21 mouse cellular contexts compared by ENCODE assay signal in the genomic region with DNA sequence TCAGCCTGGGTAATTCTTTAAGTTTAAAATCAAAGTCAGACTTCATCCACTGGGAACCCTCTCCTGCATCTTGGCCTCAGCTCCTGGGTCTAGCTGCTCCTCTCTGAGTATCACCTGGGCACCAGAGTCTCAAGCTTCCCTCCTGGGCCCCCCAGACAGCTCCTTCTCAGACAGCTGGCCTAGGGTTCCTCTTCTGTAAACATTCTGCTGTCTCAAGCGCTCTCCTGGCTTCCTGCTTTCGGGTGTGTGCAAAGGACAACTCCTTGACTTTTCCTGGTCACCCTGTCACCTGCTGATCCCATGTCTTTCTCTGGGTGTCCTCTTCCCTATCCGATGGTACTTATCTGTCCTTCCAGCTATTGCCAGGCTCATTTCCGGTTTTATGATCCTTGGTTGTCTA.
"Had no signal": no experiment of that assay in that cellular context is flagged by ENCODE, and none has a peak within 500 bp of the region (broad histone marks: within the 10 kb centered on the region; RNA-seq: fewer than 3 reads in every experiment).

No protein-coding gene starts in this region.

- H3K9me3 ChIP-seq: heart, embryonic 15.5 days; hindbrain, embryonic 13.5 days; hindbrain, embryonic 15.5 days; limb, embryonic 15.5 days; liver, embryonic 12.5 days had no signal

- H3K27ac ChIP-seq: heart, embryonic 13.5 days; heart, embryonic 15.5 days; hindbrain, embryonic 13.5 days; hindbrain, embryonic 15.5 days; hindbrain, postnatal 0 days; limb, embryonic 13.5 days; limb, embryonic 15.5 days; liver, embryonic 12.5 days; liver, embryonic 14.5 days had no signal

- ATAC-seq: hindbrain, postnatal 0 days; liver, embryonic 12.5 days had no signal

- H3K27me3 ChIP-seq: heart, embryonic 13.5 days; heart, embryonic 15.5 days; hindbrain, embryonic 13.5 days; hindbrain, embryonic 15.5 days; limb, embryonic 13.5 days; limb, embryonic 15.5 days; liver, embryonic 12.5 days had no signal

- DNase-seq: gastrocnemius, postnatal 14 days; gastrocnemius, postnatal 36 days; heart, adult 18-20 months; heart, postnatal 14 days; heart, postnatal 36 days; kidney, adult 18-20 months; kidney, adult 8-10 months; kidney, postnatal 10 days; kidney, postnatal 25 days; layer of hippocampus, adult 9-11 months; layer of hippocampus, postnatal 36 days had no signal

- H3K36me3 ChIP-seq: heart, embryonic 15.5 days; hindbrain, embryonic 13.5 days; hindbrain, embryonic 15.5 days; limb, embryonic 15.5 days had no signal

- H3K4me2 ChIP-seq: heart, embryonic 11.5 days; heart, embryonic 13.5 days; heart, embryonic 15.5 days; hindbrain, embryonic 13.5 days; hindbrain, embryonic 15.5 days; limb, embryonic 13.5 days; limb, embryonic 15.5 days; liver, embryonic 12.5 days had no signal

- H3K4me1 ChIP-seq: liver, embryonic 12.5 days had no signal

- H3K4me3 ChIP-seq: heart, embryonic 13.5 days; heart, embryonic 15.5 days; hindbrain, embryonic 13.5 days; hindbrain, embryonic 15.5 days; limb, embryonic 13.5 days; limb, embryonic 15.5 days; liver, embryonic 12.5 days had no signal

- H3K9ac ChIP-seq: heart, embryonic 13.5 days; heart, embryonic 15.5 days; hindbrain, embryonic 13.5 days; hindbrain, embryonic 15.5 days; limb, embryonic 13.5 days; limb, embryonic 15.5 days; liver, embryonic 12.5 days; liver, embryonic 14.5 days had no signal
